Mouse (Mus musculus): ENCODE data around the gene Parva. TPM values are rescaled to one million over a fixed set of nuclear protein-coding genes. Genes with fewer than 3 reads are reported as not detected.

Parva gene
- polyA plus RNA-seq, 1 experiment: 126 TPM

DNA sequence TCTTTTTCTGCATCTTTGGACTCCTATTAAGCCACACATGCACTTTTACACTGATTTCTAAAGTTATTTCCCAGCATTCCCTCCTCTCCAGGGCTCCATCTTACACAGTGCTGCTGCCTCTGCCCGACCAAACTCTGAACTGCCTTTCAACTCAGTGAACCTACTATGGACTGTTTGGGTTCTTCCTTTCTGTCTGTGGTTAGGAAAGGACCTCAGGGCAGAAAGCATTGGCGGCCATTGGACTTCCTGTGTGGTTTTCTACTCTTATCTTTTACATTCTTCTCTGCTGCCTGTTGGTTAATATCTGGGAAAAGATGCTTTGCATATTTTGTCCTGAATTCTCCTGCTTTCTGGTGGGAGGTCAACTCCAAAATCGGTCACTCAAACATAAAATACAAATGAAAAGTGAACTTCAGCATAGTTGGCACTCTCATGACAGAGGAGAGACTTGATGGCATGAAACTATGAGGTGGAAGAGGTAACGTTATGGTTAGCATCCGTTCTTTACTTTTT lies 38.9 kb upstream of the Parva start:
- no peak for TF ChIP-seq MYOG (IDR thresholded peaks at IDR 0.05; ENCODE audit: control insufficient read depth, extremely low read depth, insufficient read length)
- no peak for TF ChIP-seq FOSL1 (IDR thresholded peaks at IDR 0.05; ENCODE audit: insufficient read depth, low read length, poor library complexity, severe bottlenecking)
- TF ChIP-seq MAX (IDR thresholded peaks at IDR 0.05): no peak
- no peak for TF ChIP-seq USF1 (IDR thresholded peaks at IDR 0.05; ENCODE audit: low read depth)
- no peaks in the 10 kb centered on the region for H3K79me3 ChIP-seq (ENCODE audit: low read depth)
- H3ac ChIP-seq (ENCODE audit: control insufficient read depth, insufficient read length, low read depth): no peak overlapping the region
- H3K79me2 ChIP-seq (ENCODE audit: control insufficient read depth, insufficient read depth): no peaks in the 10 kb centered on the region
- no peaks in the 10 kb centered on the region for H3K27me3 ChIP-seq (ENCODE audit: control insufficient read depth, insufficient read depth, insufficient read length)
- H3K4me3 ChIP-seq (ENCODE audit: insufficient read depth, poor library complexity, severe bottlenecking): no peak overlapping the region
- no peaks in the 10 kb centered on the region for H3K36me3 ChIP-seq (ENCODE audit: control insufficient read depth, insufficient read depth)

DNA sequence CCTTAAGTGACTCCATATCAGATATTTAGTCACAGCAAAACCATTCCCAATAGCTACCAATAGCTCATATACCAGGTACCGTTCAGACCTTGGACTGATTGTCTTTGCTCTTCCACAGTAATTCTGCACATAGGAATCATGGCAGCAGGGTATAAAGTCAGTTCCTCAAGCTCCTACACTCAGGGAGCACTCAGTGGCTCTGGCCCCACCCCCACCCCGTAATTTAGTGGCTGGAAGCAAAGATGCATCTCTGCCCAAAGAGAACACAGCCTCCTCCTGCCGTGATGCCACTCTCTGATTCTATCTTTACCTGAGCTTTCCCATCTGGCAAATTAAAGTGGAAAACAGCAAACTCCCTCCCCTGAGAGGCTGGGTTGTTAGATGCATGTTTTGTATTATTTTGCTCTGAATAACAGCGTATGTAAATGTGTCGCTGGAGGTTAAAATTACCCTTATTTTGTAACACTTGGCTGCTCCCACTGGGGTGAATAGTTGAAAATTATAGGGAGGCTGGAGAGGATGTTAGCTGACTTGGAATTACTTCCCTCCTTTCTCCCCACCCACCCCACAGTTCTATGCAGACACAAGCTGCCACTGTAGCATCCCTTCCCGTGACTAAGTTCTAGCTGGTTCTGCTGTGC lies 37.6 kb upstream of the Parva start:
- Histone ChIP-seq H3ac (ENCODE audit: control insufficient read depth, insufficient read length, low read depth) (no peak overlapping the region), H3K27me3 (ENCODE audit: control insufficient read depth, insufficient read depth, insufficient read length) (no peaks in the 10 kb centered on the region), H3K4me3 (ENCODE audit: insufficient read depth, poor library complexity, severe bottlenecking) (no peak overlapping the region), H3K36me3 (ENCODE audit: control insufficient read depth, insufficient read depth) (no peaks in the 10 kb centered on the region), H3K79me2 (ENCODE audit: control insufficient read depth, insufficient read depth) (no peaks in the 10 kb centered on the region), H3K79me3 (ENCODE audit: low read depth) (no peaks in the 10 kb centered on the region)
- TF ChIP-seq USF1 (IDR thresholded peaks at IDR 0.05; ENCODE audit: low read depth) (no peak), MYOD1 (IDR thresholded peaks at IDR 0.05; ENCODE audit: control insufficient read depth, insufficient read length, low read depth) (no peak), CEBPB (IDR thresholded peaks at IDR 0.05; ENCODE audit: low read depth) (no peak), MYOG (IDR thresholded peaks at IDR 0.05; ENCODE audit: control insufficient read depth, extremely low read depth, insufficient read length) (no peak), MAX (IDR thresholded peaks at IDR 0.05) (no peak), CTCF (IDR thresholded peaks at IDR 0.05; ENCODE audit: control insufficient read depth, insufficient read depth, insufficient read length) (no peak), FOSL1 (IDR thresholded peaks at IDR 0.05; ENCODE audit: insufficient read depth, low read length, poor library complexity, severe bottlenecking) (no peak)

GRCm38 (mm10) chr7:112390252-112390936 lies 36.9 kb upstream of the Parva start:
- no peaks in the 10 kb centered on the region for H3K79me2 ChIP-seq (ENCODE audit: control insufficient read depth, insufficient read depth)
- H3K36me3 ChIP-seq (ENCODE audit: control insufficient read depth, insufficient read depth): no peaks in the 10 kb centered on the region
- no peak overlapping the region for H3ac ChIP-seq (ENCODE audit: control insufficient read depth, insufficient read length, low read depth)
- no peaks in the 10 kb centered on the region for H3K27me3 ChIP-seq (ENCODE audit: control insufficient read depth, insufficient read depth, insufficient read length)
- no peak overlapping the region for H3K4me3 ChIP-seq (ENCODE audit: insufficient read depth, poor library complexity, severe bottlenecking)
- TF ChIP-seq CTCF (IDR thresholded peaks at IDR 0.05; ENCODE audit: control insufficient read depth, insufficient read depth, insufficient read length): no peak
- TF ChIP-seq FOSL1 (IDR thresholded peaks at IDR 0.05; ENCODE audit: insufficient read depth, low read length, poor library complexity, severe bottlenecking): no peak
- no peak for TF ChIP-seq MAX (IDR thresholded peaks at IDR 0.05)
- TF ChIP-seq MYOG (IDR thresholded peaks at IDR 0.05; ENCODE audit: control insufficient read depth, extremely low read depth, insufficient read length): no peak
- TF ChIP-seq CEBPB (IDR thresholded peaks at IDR 0.05; ENCODE audit: low read depth): no peak
- TF ChIP-seq MYOD1 (IDR thresholded peaks at IDR 0.05; ENCODE audit: control insufficient read depth, insufficient read length, low read depth): no peak
- no peak for TF ChIP-seq USF1 (IDR thresholded peaks at IDR 0.05; ENCODE audit: low read depth)
- H3K79me3 ChIP-seq (ENCODE audit: low read depth): no peaks in the 10 kb centered on the region

GRCm38 (mm10) chr7:112390937-112391605 lies 36.2 kb upstream of the Parva start:
- H3K79me3 ChIP-seq (ENCODE audit: low read depth): no peaks in the 10 kb centered on the region

DNA sequence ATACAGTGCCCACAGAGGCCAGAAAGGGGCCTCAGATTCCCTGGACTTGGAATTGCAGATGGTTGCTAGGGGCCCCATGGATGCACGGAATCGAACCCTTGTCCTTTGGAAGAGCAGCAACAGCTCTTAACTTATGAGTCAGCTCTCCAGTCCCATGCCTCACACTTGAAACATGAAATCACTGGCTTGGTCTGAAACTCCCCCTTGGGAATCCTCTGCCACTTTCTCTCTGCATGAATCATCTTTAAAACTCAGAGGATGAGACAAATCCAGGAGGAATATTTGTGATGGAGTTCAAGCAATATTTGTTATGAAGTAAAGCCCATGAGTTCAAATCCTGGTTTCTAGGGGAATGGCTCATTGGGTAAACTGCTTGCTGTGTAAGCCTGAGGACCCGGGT lies 29.5 kb upstream of the Parva start:
- no peaks in the 10 kb centered on the region for H3K27me3 ChIP-seq (ENCODE audit: control insufficient read depth, insufficient read depth, insufficient read length)
- no peak overlapping the region for H3ac ChIP-seq (ENCODE audit: control insufficient read depth, insufficient read length, low read depth)
- H3K4me3 ChIP-seq (ENCODE audit: insufficient read depth, poor library complexity, severe bottlenecking): no peak overlapping the region
- TF ChIP-seq MYOD1 (IDR thresholded peaks at IDR 0.05; ENCODE audit: control insufficient read depth, insufficient read length, low read depth) (no peak), USF1 (IDR thresholded peaks at IDR 0.05; ENCODE audit: low read depth) (no peak), CEBPB (IDR thresholded peaks at IDR 0.05; ENCODE audit: low read depth) (no peak), CTCF (IDR thresholded peaks at IDR 0.05; ENCODE audit: control insufficient read depth, insufficient read depth, insufficient read length) (no peak), MYOG (IDR thresholded peaks at IDR 0.05; ENCODE audit: control insufficient read depth, extremely low read depth, insufficient read length) (no peak), FOSL1 (IDR thresholded peaks at IDR 0.05; ENCODE audit: insufficient read depth, low read length, poor library complexity, severe bottlenecking) (no peak), MAX (IDR thresholded peaks at IDR 0.05) (no peak)
- no peaks in the 10 kb centered on the region for H3K79me2 ChIP-seq (ENCODE audit: control insufficient read depth, insufficient read depth)
- no peaks in the 10 kb centered on the region for H3K79me3 ChIP-seq (ENCODE audit: low read depth)
- no peaks in the 10 kb centered on the region for H3K36me3 ChIP-seq (ENCODE audit: control insufficient read depth, insufficient read depth)

More at GRCm38 (mm10) chr7:112390937-112391605, 36.2 kb upstream of the Parva start:
- Histone ChIP-seq H3K79me2 (ENCODE audit: control insufficient read depth, insufficient read depth) (no peaks in the 10 kb centered on the region), H3K4me3 (ENCODE audit: insufficient read depth, poor library complexity, severe bottlenecking) (no peak overlapping the region), H3K36me3 (ENCODE audit: control insufficient read depth, insufficient read depth) (no peaks in the 10 kb centered on the region), H3ac (ENCODE audit: control insufficient read depth, insufficient read length, low read depth) (no peak overlapping the region), H3K27me3 (ENCODE audit: control insufficient read depth, insufficient read depth, insufficient read length) (no peaks in the 10 kb centered on the region)
- no peak for TF ChIP-seq CTCF (IDR thresholded peaks at IDR 0.05; ENCODE audit: control insufficient read depth, insufficient read depth, insufficient read length)
- no peak for TF ChIP-seq MYOG (IDR thresholded peaks at IDR 0.05; ENCODE audit: control insufficient read depth, extremely low read depth, insufficient read length)
- TF ChIP-seq FOSL1 (IDR thresholded peaks at IDR 0.05; ENCODE audit: insufficient read depth, low read length, poor library complexity, severe bottlenecking): no peak
